Mouse (Mus musculus) heart, embryonic 10.5 days (tissue): ENCODE data around the gene Pemt. TPM values are rescaled to one million over a fixed set of nuclear protein-coding genes. Genes with fewer than 3 reads are reported as not detected.
A peak's percentile ranks its signal among the peaks of the same experiment; 100 is the strongest.

Experiments used
- DNase-seq: peaks from one replicate; pipeline ENCODE4 v3.0.0-alpha.2; 2017; ENCODE audit warnings: low spot score
- H3K27ac ChIP-seq: fragments of 300-500 bp; sonication (generic); 2 replicates; pipeline ENCODE4 v1.5.1; 2016; ENCODE audit warnings: mild to moderate bottlenecking
- H3K27me3 ChIP-seq: fragments of 300-500 bp; sonication (generic); 2 replicates; pipeline ENCODE4 v1.6.1; 2016; ENCODE audit warnings: mild to moderate bottlenecking; ENCODE audit not compliant: poor library complexity, insufficient read depth, severe bottlenecking
- H3K36me3 ChIP-seq: fragments of 300-500 bp; sonication (generic); 2 replicates; pipeline ENCODE4 v1.6.1; 2016; ENCODE audit warnings: mild to moderate bottlenecking, moderate library complexity
- H3K4me1 ChIP-seq: fragments of 300-500 bp; sonication (generic); 2 replicates; pipeline ENCODE4 v1.6.1; 2016; ENCODE audit warnings: mild to moderate bottlenecking
- H3K4me3 ChIP-seq: fragments of 300-500 bp; sonication (generic); 2 replicates; pipeline ENCODE4 v1.5.1; 2016; ENCODE audit warnings: mild to moderate bottlenecking, moderate library complexity
- H3K9me3 ChIP-seq: fragments of 300-500 bp; sonication (generic); 2 replicates; pipeline ENCODE4 v1.6.1; 2016; ENCODE audit warnings: mild to moderate bottlenecking, moderate library complexity
- WGBS: fragments of 180-500 bp; shearing (Covaris S2); methylation state at CpG from one replicate; pipeline ENCODE4 v1.1.7; 2016; 5-methylcytosine and 5-hydroxymethylcytosine counted together
- polyA plus RNA-seq: library from polyadenylated mRNA; unstranded; fragments of >200 nt; fragmentation: Nextera tagmentation; extraction: Ambion mirVana; gene quantifications from 2 replicates; pipeline ENCODE4 v1.2.1, GENCODE M21; 2016

Pemt gene
- polyA plus RNA-seq, 1 experiment from 2014 or later = 11.6 TPM

DNA sequence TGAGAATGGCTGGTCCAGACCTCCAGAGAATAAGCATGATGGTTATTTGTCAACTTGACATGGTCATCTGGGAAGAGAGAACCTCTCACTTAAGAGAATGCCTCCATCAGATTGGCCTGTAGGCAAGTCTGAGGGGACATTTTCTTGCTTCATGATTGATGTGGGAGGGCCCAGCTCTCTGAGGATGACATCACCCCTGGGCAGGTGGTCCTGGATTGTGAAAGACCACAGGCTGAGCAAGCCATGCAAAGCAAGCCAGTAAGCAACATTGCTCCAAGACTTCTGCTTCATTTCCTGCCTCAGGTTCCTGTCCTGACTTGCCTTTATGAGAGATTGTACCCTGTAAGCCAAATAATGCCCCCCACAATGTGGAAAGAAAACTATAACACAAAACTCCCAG is 26.8 kb upstream of the Pemt start:
- Histone ChIP-seq H3K36me3 (no peaks in the 10 kb centered on the region), H3K4me3 (no peak overlapping the region), H3K4me1 (peaks cover 10% of the 10 kb centered on the region; the same call in 1 of the 2 replicates), H3K27me3 (peaks cover 5% of the 10 kb centered on the region), H3K27ac (no peak overlapping the region), H3K9me3 (no peaks in the 10 kb centered on the region)
- DNase-seq = no peak

DNA sequence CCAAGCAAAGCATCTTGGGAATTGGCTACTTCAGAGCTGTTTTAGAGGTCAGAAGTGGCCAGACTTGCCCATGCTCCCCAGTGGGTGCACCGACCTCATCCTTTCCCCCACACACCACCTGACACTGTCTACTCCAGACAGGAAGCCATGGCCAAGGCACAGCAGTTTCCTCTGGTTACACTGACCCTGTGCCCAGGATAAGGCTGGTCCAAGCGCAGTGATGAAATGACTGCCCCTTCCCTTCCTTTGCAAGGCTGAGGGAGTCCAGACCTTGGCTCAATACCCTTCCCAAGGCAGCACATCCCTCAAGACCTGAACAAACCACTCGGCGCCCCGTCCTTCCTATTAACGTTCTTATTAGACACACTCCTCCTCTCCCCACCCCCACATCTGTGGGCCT is 24.9 kb upstream of the Pemt start:
- Histone ChIP-seq H3K27ac (no peak overlapping the region), H3K36me3 (no peaks in the 10 kb centered on the region), H3K9me3 (no peaks in the 10 kb centered on the region), H3K4me3 (no peak overlapping the region), H3K27me3 (no peaks in the 10 kb centered on the region; the same call in 1 of the 2 replicates), H3K4me1 (peaks cover 10% of the 10 kb centered on the region; the same call in 1 of the 2 replicates)
- DNase-seq = no peak
- WGBS = 85% methylated on average over 6 of the region's 6 CpGs

DNA sequence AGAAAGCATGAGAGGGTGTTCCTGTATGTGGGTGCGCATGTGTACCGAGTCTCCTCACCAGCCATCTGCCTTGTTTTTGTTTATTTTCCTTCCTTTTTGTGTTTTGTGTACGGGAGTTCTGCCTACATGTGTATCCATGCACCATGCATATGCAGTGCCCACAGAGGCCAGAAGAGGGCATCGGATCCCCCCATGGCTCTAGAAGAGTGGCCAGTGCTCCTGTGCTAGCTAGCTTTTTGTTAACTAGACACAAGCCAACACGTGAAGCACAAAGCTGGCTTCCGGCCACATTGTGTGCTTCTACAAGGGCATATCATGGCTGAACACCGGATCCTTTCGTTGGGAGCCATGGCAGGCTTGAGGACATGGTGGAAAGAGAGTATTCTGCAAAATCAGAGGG is 24.3 kb upstream of the Pemt start:
- H3K9me3 ChIP-seq = no peaks in the 10 kb centered on the region
- no peaks in the 10 kb centered on the region; the same call in 1 of the 2 replicates for H3K27me3 ChIP-seq
- peaks cover 10% of the 10 kb centered on the region; the same call in 1 of the 2 replicates for H3K4me1 ChIP-seq
- no peak overlapping the region for H3K27ac ChIP-seq
- no peak overlapping the region for H3K4me3 ChIP-seq
- no peaks in the 10 kb centered on the region for H3K36me3 ChIP-seq
- no peak for DNase-seq
- WGBS = 45% methylated on average over 8 of the region's 8 CpGs

DNA sequence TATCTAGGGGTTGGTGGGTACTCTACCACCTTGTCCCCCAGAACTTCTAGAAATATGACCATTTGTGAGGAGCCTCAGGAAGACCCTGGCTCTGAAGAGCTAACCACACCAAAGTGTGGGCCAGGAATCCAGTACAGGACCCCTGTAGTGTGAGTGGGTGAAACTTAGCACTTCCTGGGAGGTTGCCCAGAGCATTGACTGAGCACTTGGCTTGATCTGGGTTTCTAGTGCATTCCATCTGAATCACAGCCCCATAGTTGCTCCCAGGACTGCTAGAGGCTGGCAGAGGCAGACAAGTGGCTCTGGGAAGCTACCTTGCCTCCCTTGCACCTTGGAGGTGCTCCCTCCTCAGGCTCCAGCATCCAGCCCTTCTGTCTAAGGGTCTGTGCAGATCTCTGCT is 22.3 kb upstream of the Pemt start:
- H3K27me3 ChIP-seq = no peaks in the 10 kb centered on the region; the same call in 1 of the 2 replicates
- no peak for DNase-seq
- no peaks in the 10 kb centered on the region for H3K36me3 ChIP-seq
- no peak overlapping the region for H3K27ac ChIP-seq
- H3K4me3 ChIP-seq = no peak overlapping the region
- 0 out of 2 replicates have a peak, but pooled peaks cover 4% of the 10 kb centered on the region for H3K4me1 ChIP-seq
- no peaks in the 10 kb centered on the region for H3K9me3 ChIP-seq

DNA sequence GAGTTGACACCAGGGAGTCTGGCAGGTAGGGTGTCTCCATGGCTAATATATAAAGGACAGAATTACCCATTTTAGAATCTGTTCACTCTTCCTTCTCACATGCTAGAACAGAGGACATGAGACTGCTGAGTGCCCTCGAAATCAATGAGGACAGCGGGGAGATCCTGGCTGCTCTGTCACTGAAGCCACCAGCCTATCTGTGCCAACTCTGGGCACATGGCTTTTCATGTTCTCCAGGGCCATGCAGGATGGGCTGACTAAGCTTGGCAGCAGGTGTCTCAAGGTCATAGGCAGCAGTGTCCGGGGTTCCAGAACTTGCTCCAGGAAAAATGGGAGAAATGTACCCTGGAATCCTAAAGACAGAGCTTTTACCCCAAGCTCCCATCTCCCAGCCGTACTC is 21.4 kb upstream of the Pemt start:
- Histone ChIP-seq H3K4me1 (0 out of 2 replicates have a peak, but pooled peaks cover 4% of the 10 kb centered on the region), H3K4me3 (no peak overlapping the region), H3K27ac (no peak overlapping the region), H3K9me3 (no peaks in the 10 kb centered on the region), H3K36me3 (no peaks in the 10 kb centered on the region), H3K27me3 (no peaks in the 10 kb centered on the region; the same call in 1 of the 2 replicates)
- 88% methylated on average over 4 of the region's 4 CpGs for WGBS
- DNase-seq = no peak

DNA sequence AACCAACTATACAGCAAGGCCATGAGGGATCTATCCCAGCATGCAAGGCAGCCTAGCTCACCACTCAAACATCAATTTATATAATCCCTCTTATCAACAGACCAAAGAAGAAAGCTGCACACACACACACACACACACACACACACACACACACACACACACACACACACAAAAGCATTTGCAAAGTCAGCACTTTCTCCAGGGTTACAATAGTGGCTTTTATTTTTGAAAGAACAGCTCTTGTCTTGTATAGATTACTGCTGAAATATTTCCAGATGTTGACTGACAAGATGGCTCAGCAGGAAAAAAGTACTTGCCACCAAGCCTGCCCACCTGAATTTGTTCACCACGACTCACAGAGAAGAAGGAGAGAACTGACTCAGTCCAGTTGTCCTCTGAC is 19.0 kb upstream of the Pemt start:
- Histone ChIP-seq H3K27ac (no peak overlapping the region), H3K4me1 (no peaks in the 10 kb centered on the region), H3K9me3 (no peaks in the 10 kb centered on the region), H3K4me3 (no peak overlapping the region), H3K36me3 (no peaks in the 10 kb centered on the region), H3K27me3 (no peaks in the 10 kb centered on the region; the same call in 1 of the 2 replicates)
- no peak for DNase-seq
- WGBS = 78% methylated on average over 1 of the region's 1 CpGs

DNA sequence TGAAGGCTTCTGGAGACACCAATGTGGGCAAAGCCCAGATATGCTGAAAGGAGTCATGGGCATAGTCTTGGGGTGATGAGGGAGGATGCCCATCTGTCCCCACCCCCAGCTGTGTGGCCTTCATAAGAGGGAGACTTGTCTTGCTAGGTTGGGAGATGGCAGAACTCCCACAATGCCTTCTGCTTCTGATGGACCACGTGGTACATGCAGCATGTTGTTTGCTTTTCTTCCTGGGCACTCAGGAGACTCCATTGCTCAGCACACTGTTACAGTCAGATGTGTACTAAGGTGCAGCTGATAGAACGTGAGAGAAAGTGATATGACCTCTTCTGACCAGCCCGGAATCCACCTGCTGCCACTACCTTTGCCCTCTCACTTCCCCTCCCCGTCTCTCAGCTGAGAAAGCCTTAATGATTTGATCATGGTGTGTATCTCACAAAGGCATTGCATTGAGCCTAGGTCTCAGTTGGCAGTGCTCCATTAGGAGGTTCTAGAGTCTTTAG is 15.3 kb upstream of the Pemt start:
- Histone ChIP-seq H3K4me1 (peaks cover 7% of the 10 kb centered on the region; the same call in 1 of the 2 replicates), H3K9me3 (no peaks in the 10 kb centered on the region), H3K4me3 (no peak overlapping the region), H3K27ac (no peak overlapping the region), H3K36me3 (no peaks in the 10 kb centered on the region), H3K27me3 (peaks cover 7% of the 10 kb centered on the region; the same call in 1 of the 2 replicates)
- DNase-seq = no peak
- WGBS = 72% methylated on average over 4 of the region's 4 CpGs

DNA sequence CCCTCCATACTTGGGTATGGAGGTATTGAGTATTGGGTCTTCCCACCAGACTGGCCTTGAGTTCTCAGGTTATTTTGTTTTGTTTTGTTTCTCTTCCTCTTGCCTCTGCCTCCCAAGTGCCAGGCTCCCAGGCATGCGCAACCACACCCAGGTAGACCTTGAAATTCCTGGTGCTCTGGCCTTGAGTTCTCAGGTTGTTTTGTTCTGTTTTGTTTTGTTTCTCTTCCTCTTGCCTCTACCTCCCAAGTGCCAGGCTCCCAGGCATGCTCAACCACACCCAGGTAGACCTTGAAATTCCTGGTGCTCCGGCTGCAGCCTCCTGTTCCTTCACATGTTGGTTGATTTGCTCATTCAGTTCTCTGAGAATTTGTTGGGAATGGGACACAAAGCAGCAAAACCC is 13.7 kb upstream of the Pemt start:
- no peak overlapping the region for H3K4me3 ChIP-seq
- H3K27ac ChIP-seq = no peak overlapping the region
- no peaks in the 10 kb centered on the region for H3K36me3 ChIP-seq
- no peaks in the 10 kb centered on the region for H3K9me3 ChIP-seq
- DNase-seq = no peak
- peaks cover 7% of the 10 kb centered on the region; the same call in 1 of the 2 replicates for H3K4me1 ChIP-seq
- peaks cover 7% of the 10 kb centered on the region; the same call in 1 of the 2 replicates for H3K27me3 ChIP-seq
- 87% methylated on average over 2 of the region's 2 CpGs for WGBS

DNA sequence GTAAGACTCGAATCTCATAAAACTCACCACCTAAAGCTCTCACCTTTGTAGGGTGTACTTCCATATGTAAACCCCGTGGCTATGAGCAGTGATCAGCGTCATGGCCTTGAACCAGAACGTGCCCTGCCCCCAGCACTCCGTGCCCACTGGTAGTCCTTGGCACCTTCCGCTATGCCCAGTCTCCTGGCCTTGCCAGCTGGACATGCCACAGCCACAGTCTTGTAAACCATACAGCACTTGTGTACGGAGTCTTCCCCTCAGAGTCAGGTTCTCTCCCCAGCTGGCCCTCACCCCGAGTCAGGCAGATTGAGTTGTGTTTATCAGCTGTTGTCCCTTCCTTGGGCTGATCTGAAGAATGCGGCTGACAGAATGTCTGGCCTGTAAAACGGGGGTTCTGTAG is 12.2 kb upstream of the Pemt start:
- H3K27me3 ChIP-seq = peaks cover 7% of the 10 kb centered on the region; the same call in 1 of the 2 replicates
- no peaks in the 10 kb centered on the region for H3K9me3 ChIP-seq
- no peaks in the 10 kb centered on the region for H3K36me3 ChIP-seq
- H3K4me1 ChIP-seq = peaks cover 7% of the 10 kb centered on the region; the same call in 1 of the 2 replicates
- WGBS = 65% methylated on average over 10 of the region's 10 CpGs
- no peak overlapping the region for H3K27ac ChIP-seq
- DNase-seq = no peak
- no peak overlapping the region for H3K4me3 ChIP-seq

DNA sequence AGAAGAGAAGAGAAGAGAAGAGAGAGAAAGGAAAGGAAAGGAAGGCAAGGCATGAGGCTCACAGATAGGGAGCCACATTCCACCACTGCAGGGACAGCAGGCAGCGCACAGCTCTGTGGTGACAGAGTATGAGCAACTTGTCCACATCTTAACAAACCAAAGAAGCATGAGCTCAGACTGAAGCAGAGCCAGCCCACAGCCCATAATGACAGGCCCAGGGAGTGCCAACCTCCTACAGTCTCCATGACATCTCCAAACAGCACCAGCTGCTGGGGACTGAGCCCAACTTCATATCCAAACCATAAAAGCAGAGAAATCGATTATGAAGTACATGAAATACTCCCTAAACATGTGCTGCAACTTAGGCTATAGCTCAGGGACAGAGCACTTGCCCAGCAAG is 11.7 kb upstream of the Pemt start:
- H3K36me3 ChIP-seq = no peaks in the 10 kb centered on the region
- H3K27me3 ChIP-seq = peaks cover 7% of the 10 kb centered on the region; the same call in 1 of the 2 replicates
- H3K9me3 ChIP-seq = no peaks in the 10 kb centered on the region
- WGBS = 56% methylated on average over 2 of the region's 2 CpGs
- H3K27ac ChIP-seq = no peak overlapping the region
- H3K4me3 ChIP-seq = no peak overlapping the region
- H3K4me1 ChIP-seq = peaks cover 7% of the 10 kb centered on the region; the same call in 1 of the 2 replicates
- no peak for DNase-seq

DNA sequence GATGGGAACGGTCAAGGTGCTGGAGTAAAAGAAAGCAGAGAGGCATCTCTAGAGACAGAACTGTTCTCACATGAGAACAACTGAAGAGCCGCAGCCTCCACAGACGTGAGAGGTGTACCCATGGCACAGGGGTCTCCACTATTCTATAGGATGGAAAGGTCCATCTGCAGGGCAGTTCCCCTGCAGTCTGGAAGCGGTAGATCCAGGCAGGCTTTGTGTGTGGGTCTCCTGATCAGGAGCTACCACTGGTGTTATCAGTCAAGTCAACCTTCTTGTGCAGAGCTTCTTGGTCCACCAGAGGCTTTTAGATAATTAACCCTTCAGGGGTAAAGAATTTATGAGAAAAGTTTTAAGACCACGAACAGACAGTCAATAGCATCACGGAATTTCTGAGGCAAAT is 10.2 kb upstream of the Pemt start:
- no peaks in the 10 kb centered on the region for H3K36me3 ChIP-seq
- H3K9me3 ChIP-seq = no peaks in the 10 kb centered on the region
- no peak overlapping the region for H3K4me3 ChIP-seq
- DNase-seq = no peak
- peaks cover 7% of the 10 kb centered on the region; the same call in 1 of the 2 replicates for H3K4me1 ChIP-seq
- H3K27me3 ChIP-seq = peaks cover 7% of the 10 kb centered on the region; the same call in 1 of the 2 replicates
- 67% methylated on average over 6 of the region's 6 CpGs for WGBS
- no peak overlapping the region for H3K27ac ChIP-seq

DNA sequence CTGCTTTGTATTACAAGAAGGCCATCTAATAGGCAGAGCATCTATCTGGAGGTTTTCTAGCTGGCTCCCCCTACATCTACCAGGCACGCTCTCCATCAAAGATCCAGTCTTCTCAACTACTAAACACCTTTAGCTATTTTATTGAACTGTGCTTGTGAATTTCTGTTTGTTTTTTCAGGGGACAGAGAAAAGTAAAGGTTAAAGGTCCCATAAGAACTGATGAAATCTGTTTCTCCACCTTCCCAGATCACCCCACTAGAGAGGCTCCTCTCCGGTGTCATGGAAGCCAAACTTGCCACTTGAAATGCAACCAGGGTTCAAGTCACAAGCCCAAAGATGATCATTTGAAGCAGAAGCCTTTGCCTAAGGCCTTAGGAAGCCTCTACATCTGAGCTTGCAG is 2.6 kb upstream of the Pemt start:
- Histone ChIP-seq H3K36me3 (no peaks in the 10 kb centered on the region), H3K9me3 (no peaks in the 10 kb centered on the region), H3K4me3 (no peak overlapping the region), H3K27ac (no peak overlapping the region), H3K4me1 (peaks cover 8% of the 10 kb centered on the region), H3K27me3 (no peaks in the 10 kb centered on the region)
- no peak for DNase-seq
- 79% methylated on average over 2 of the region's 2 CpGs for WGBS

DNA sequence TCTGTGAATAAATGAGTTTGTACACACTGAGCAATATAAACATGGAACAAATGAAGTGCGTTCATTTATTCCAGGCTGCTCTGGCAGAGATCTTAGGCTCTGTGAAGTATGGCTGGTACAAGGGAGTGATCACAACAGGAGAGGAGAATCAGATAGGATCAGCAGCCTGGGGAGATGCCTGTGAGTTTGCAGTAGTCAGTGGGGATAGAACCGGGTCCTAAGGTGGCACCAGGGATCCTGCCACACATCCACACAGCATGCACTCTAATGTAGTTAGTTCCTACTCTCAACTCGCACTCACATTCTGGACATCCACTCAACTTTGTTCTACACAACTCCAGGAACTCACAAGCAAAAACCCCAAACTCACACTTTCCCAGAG is 622 bp downstream of the Pemt start:
- Histone ChIP-seq H3K4me3 (peak overlapping the region; percentile 76), H3K4me1 (peaks cover 8% of the 10 kb centered on the region), H3K36me3 (no peaks in the 10 kb centered on the region), H3K27ac (peak overlapping the region; percentile 94), H3K9me3 (no peaks in the 10 kb centered on the region), H3K27me3 (no peaks in the 10 kb centered on the region)
- 8% methylated on average over 3 of the region's 3 CpGs for WGBS
- no peak for DNase-seq

DNA sequence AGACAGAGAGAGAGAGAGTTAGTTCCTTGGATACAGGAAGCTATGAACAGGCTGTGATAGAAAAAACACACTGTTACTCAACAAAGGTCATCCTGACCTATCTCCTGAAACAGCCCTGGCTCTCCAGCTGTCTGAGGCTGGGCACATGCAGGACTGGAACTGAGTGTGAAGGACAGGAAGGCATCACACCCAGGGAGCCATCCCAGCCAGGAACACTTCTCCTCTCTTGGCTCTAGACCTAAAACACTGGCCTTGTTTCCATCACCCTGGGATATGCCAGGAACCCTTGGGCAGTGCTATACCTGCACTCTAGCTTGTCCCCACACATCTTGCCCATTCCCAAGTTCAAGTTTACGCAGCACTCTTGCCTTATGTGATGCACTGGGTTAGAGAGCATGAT is 1.5 kb downstream of the Pemt start:
- WGBS = 95% methylated on average over 1 of the region's 1 CpGs
- DNase-seq = no peak
- Histone ChIP-seq H3K9me3 (no peaks in the 10 kb centered on the region), H3K27me3 (no peaks in the 10 kb centered on the region), H3K4me3 (no peak overlapping the region), H3K4me1 (peaks cover 8% of the 10 kb centered on the region), H3K27ac (no peak overlapping the region), H3K36me3 (no peaks in the 10 kb centered on the region)
